Mouse (Mus musculus) megakaryocyte, embryonic 14.5 days (primary cell): ENCODE measurements around the gene Gria1. TPM values are rescaled to one million over a fixed set of nuclear protein-coding genes. Genes with fewer than 3 reads are reported as not detected.

Experiments
- H3K27me3 ChIP-seq: replicated peaks from 2 replicates; pipeline ENCODE3; 2012; ENCODE audit warnings: inconsistent platforms
- H3K36me3 ChIP-seq: replicated peaks from 2 replicates; pipeline ENCODE3; 2012; ENCODE audit warnings: low read length, inconsistent platforms, mixed read lengths
- H3K4me1 ChIP-seq: 2 replicates; pipeline ENCODE4 v1.6.1; 2012; ENCODE audit warnings: inconsistent platforms
- H3K4me3 ChIP-seq: replicated peaks from 2 replicates; pipeline ENCODE3; 2012; ENCODE audit warnings: moderate library complexity, mild to moderate bottlenecking, inconsistent platforms
- H3K9me3 ChIP-seq: 2 replicates; pipeline ENCODE4 v1.6.1; 2012; ENCODE audit warnings: inconsistent platforms
- FLI1 ChIP-seq: IDR thresholded peaks from 2 replicates; pipeline ENCODE4 v1.6.1; 2012; ENCODE audit warnings: low read length, inconsistent platforms, mixed read lengths
- GATA1 ChIP-seq: IDR thresholded peaks from 3 replicates; pipeline ENCODE4 v1.6.1; 2012; ENCODE audit warnings: mixed read lengths, low read length, inconsistent platforms, borderline replicate concordance
- polyA plus RNA-seq: library from polyadenylated mRNA; stranded (reverse); fragments of >175 nt; gene quantifications from 2 replicates; pipeline ENCODE4 v1.2.3, GENCODE M21; 2012; ENCODE audit warnings: low replicate concordance; ENCODE audit not compliant: insufficient read depth

Gene Gria1
- polyA plus RNA-seq, 1 experiment: not detected

GRCm38 (mm10) chr11:57160076-57160475, 148.9 kb downstream of the Gria1 start:
- TF ChIP-seq GATA1 (no peak), FLI1 (no peak)
- no peaks in the 10 kb centered on the region for H3K27me3 ChIP-seq
- no peaks in the 10 kb centered on the region for H3K4me1 ChIP-seq
- H3K4me3 ChIP-seq: no peak overlapping the region
- no peaks in the 10 kb centered on the region for H3K36me3 ChIP-seq
- peaks cover 18% of the 10 kb centered on the region; the same call in 1 of the 2 replicates for H3K9me3 ChIP-seq

- no peaks in the 10 kb centered on the region for H3K27me3 ChIP-seq
- no peak overlapping the region for H3K4me3 ChIP-seq
- H3K36me3 ChIP-seq: no peaks in the 10 kb centered on the region
- peaks cover 18% of the 10 kb centered on the region; the same call in 1 of the 2 replicates for H3K9me3 ChIP-seq
- no peaks in the 10 kb centered on the region for H3K4me1 ChIP-seq
- TF ChIP-seq FLI1 (no peak), GATA1 (no peak)
Measured at GRCm38 (mm10) chr11:57162931-57163330, 151.7 kb downstream of the Gria1 start.

GRCm38 (mm10) chr11:57170058-57170457, 158.9 kb downstream of the Gria1 start:
- Histone ChIP-seq H3K4me3 (no peak overlapping the region), H3K9me3 (no peaks in the 10 kb centered on the region; the same call in 1 of the 2 replicates), H3K4me1 (no peaks in the 10 kb centered on the region), H3K27me3 (no peaks in the 10 kb centered on the region), H3K36me3 (no peaks in the 10 kb centered on the region)
- no peak for TF ChIP-seq GATA1
- no peak for TF ChIP-seq FLI1

DNA sequence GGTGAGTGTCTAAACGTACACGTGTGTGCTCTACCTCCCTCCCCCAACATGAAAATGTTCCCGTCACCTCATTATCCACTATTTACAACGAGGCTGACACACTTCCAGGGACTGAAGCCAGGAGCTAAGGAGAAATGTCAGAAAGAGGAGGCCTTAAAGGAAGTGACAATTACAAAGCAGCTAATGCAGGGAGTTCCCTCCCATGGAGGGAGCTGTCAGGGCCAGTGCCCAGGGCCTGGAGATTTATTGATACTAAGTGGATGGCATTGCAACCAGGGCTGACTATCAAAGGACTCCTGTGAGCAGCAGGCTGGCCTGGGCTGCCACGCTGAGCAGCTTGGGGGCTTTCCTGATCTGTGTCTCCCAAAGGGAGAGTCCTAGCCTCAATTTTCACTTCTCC, 163.0 kb downstream of the Gria1 start:
- no peaks in the 10 kb centered on the region for H3K36me3 ChIP-seq
- no peaks in the 10 kb centered on the region; the same call in 1 of the 2 replicates for H3K9me3 ChIP-seq
- no peak overlapping the region for H3K4me3 ChIP-seq
- no peak for TF ChIP-seq GATA1
- no peak for TF ChIP-seq FLI1
- no peaks in the 10 kb centered on the region for H3K27me3 ChIP-seq
- no peaks in the 10 kb centered on the region for H3K4me1 ChIP-seq

DNA sequence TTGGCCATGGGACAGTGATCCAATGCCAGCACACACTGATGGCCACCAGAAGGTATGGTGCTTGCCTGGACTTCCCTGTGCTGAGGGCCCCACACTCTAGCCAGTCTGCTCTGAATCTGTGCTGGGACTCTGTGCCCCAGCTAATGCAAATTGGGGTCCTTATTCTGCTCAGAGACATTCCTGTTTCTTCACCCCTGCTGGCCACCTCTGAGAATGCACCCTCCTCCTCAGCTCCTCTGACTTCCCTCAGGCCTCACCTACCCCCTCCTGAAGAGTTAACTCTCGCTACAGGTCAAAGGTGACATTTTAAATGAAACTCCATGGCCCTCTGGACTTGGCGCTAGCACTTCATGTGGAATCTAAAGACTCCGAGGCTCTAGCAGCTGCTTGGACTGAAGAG, 165.4 kb downstream of the Gria1 start:
- H3K4me1 ChIP-seq: no peaks in the 10 kb centered on the region
- no peaks in the 10 kb centered on the region for H3K36me3 ChIP-seq
- no peak overlapping the region for H3K4me3 ChIP-seq
- no peaks in the 10 kb centered on the region for H3K27me3 ChIP-seq
- TF ChIP-seq GATA1 (no peak), FLI1 (no peak)
- no peaks in the 10 kb centered on the region; the same call in 1 of the 2 replicates for H3K9me3 ChIP-seq

DNA sequence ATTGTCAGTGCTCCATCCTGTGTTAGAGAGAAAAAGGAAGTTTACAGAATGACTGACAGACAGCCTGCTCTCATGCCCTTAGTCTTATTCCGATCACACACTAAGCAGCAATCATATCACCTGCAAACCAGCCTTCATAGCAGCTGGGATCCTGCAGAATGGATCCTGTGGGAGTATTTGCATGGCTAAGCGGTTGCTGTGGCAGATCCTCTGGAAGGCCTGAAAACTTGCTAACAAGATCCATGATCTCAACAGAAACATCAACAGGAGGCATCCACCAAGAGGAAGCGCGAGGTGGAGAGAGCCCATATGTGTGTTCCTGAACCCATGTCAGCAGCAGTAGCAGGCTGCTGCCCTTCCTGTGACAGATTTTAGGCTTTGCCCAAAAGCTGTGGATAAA, 173.0 kb downstream of the Gria1 start:
- no peaks in the 10 kb centered on the region for H3K4me1 ChIP-seq
- H3K27me3 ChIP-seq: no peaks in the 10 kb centered on the region
- H3K4me3 ChIP-seq: no peak overlapping the region
- no peaks in the 10 kb centered on the region for H3K36me3 ChIP-seq
- TF ChIP-seq GATA1 (no peak), FLI1 (no peak)
- H3K9me3 ChIP-seq: no peaks in the 10 kb centered on the region

- no peak for TF ChIP-seq GATA1
- no peak for TF ChIP-seq FLI1
- no peaks in the 10 kb centered on the region for H3K27me3 ChIP-seq
- H3K9me3 ChIP-seq: peaks cover 5% of the 10 kb centered on the region; the same call in 1 of the 2 replicates
- H3K4me1 ChIP-seq: no peaks in the 10 kb centered on the region
- H3K36me3 ChIP-seq: no peaks in the 10 kb centered on the region
- H3K4me3 ChIP-seq: no peak overlapping the region
Measured at GRCm38 (mm10) chr11:57185110-57185509, 173.9 kb downstream of the Gria1 start.

DNA sequence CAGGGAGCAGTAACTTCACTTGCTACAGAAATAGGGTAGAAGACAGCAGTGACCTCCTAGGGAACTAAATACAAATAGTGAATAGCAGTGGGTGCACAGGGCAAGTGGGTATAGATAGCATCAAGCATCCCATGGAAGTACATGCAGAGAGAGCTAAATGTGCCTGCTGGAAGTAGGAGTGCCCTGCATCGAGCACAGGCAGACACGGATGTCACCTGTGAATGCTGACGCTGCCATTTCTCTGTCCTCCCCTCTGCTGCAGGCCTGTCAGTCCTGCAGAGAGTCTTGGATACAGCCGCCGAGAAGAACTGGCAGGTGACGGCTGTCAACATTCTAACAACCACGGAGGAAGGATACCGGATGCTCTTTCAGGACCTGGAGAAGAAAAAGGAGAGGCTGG, 178.2 kb downstream of the Gria1 start:
- no peaks in the 10 kb centered on the region for H3K36me3 ChIP-seq
- H3K4me3 ChIP-seq: peak overlapping the region; percentile 12
- H3K4me1 ChIP-seq: no peaks in the 10 kb centered on the region
- TF ChIP-seq FLI1 (no peak), GATA1 (no peak)
- no peaks in the 10 kb centered on the region for H3K27me3 ChIP-seq
- H3K9me3 ChIP-seq: peaks cover 5% of the 10 kb centered on the region; the same call in 1 of the 2 replicates

GRCm38 (mm10) chr11:57194746-57195145, 183.6 kb downstream of the Gria1 start:
- no peaks in the 10 kb centered on the region for H3K4me1 ChIP-seq
- H3K4me3 ChIP-seq: no peak overlapping the region
- TF ChIP-seq FLI1 (no peak), GATA1 (no peak)
- H3K36me3 ChIP-seq: no peaks in the 10 kb centered on the region
- peaks cover 8% of the 10 kb centered on the region for H3K9me3 ChIP-seq
- H3K27me3 ChIP-seq: no peaks in the 10 kb centered on the region

DNA sequence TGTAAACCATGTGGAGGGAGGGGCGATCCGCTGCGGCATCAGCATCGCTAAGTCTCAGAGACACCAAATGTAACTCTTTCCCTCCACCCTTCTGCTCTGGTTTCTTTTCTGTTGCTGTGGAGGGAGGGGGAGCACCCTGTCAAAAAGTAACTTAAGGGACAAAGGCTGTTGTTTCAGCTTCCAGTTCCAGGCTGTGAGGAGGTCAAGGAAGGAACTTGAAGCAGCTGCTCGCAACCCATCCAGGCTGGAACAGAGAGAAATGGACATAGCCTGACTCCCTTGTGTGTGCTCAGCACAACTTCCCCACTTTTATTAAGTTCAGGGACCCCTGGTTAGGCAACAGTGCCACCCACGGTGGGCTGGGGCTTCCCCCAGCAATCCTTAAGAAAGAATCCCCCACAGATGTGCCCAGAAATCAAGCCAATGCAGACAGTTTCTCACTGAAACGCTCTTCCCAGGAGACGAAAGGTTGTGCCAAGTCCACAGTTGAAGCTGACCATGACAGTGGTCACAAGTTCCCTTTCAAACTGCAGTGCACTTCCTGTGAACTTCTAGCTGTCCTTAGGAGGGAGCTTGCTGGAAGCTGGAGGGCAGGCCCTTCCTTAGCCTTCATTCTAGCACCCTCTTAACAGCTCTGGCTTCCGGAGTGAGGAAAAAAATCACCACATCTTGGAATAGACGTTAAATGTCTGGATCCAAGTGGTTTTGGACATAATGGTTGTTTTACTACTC, 190.2 kb downstream of the Gria1 start:
- no peaks in the 10 kb centered on the region for H3K4me1 ChIP-seq
- H3K36me3 ChIP-seq: no peaks in the 10 kb centered on the region

DNA sequence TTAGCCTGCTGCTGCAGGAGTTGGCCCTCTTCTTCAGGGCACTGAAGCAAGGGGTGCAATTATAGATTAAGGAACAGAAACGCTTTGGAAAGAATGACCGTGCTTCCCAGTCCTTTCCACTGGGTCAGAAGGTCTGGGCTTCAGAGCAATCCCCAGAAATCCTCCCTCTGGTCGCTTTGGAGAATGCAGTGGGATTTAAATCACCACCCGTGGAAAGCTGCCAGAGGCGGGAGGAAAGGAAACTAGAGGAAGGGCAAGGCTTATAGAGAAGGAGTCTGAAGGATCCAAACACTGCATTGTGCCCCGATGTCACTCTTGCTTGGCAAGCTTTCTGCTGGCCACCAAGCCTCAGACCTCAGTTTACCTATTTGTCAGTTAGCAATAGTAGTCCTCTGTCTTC, 193.2 kb downstream of the Gria1 start:
- H3K36me3 ChIP-seq: no peaks in the 10 kb centered on the region
- H3K27me3 ChIP-seq: no peaks in the 10 kb centered on the region
- H3K4me1 ChIP-seq: no peaks in the 10 kb centered on the region
- no peak for TF ChIP-seq GATA1
- no peak for TF ChIP-seq FLI1
- peaks cover 9% of the 10 kb centered on the region; the same call in 1 of the 2 replicates for H3K9me3 ChIP-seq
- H3K4me3 ChIP-seq: no peak overlapping the region

More for the DNA sequence above, 190.2 kb downstream of the Gria1 start:
- no peak for TF ChIP-seq FLI1
- no peak for TF ChIP-seq GATA1
- Histone ChIP-seq H3K27me3 (no peaks in the 10 kb centered on the region), H3K9me3 (peaks cover 12% of the 10 kb centered on the region; the same call in 1 of the 2 replicates), H3K4me3 (peak overlapping the region; percentile 60)
